Mouse (Mus musculus) CD4-positive helper T cell, adult 2 months (primary cell): ENCODE data around the gene Zmynd15.
"Not testable (repeated sequence)": the region's sequence is repeated elsewhere in the genome, so short reads cannot be mapped to it uniquely, and the experiment has no call there.

Experiments
- DNase-seq: peaks from one replicate; pipeline ENCODE4 v3.0.0-alpha.2; 2012; ENCODE audit warnings: low read depth, missing footprints, low spot score

Zmynd15 gene

DNA sequence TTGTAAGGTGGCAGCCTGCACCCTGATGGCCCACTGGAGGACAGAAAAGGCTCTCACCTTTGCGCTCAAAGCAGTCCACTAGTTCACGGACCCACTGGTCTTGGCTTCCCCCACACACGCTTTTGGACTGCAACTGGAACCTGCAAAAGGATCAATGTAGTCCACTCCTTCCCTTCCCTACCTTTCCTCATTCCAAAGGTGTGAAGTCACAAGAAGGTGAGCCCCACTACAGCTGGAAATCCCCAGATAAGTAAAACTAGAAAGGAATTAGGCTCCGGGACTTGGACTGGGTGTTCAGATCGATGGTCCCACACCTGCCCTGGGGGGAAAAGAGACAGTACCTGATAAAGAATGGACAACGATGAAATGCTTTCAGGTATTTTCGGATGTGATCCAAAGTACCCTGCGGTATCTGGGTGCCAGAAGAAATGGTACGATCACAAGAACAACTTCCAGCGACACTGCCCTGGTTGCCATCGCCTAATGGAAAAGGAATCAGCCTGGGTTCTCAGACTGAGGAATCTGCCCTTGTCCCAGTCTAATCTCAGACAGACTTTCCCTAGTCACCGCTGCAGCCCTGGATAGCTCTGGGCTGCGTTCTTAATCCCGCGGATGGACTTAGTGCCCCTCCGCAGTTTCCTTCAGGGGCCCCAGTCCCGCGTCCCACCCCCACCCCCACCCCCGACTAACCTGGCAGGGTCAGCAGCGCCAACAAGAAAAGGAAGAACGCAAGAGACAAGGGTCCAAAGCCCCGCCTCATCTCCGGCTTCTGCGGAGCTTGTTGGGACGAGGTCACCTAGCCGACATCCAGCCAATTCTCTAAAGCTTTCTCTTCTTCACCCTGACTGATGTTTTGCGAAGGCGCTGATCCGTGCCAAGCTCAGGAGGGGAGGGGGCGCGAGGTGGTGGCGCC, at the start of gene Zmynd15:
Zmynd15 (plus strand) TSS at position 746 of the 913 bp plus-strand sequence.
- no peak for DNase-seq

DNA sequence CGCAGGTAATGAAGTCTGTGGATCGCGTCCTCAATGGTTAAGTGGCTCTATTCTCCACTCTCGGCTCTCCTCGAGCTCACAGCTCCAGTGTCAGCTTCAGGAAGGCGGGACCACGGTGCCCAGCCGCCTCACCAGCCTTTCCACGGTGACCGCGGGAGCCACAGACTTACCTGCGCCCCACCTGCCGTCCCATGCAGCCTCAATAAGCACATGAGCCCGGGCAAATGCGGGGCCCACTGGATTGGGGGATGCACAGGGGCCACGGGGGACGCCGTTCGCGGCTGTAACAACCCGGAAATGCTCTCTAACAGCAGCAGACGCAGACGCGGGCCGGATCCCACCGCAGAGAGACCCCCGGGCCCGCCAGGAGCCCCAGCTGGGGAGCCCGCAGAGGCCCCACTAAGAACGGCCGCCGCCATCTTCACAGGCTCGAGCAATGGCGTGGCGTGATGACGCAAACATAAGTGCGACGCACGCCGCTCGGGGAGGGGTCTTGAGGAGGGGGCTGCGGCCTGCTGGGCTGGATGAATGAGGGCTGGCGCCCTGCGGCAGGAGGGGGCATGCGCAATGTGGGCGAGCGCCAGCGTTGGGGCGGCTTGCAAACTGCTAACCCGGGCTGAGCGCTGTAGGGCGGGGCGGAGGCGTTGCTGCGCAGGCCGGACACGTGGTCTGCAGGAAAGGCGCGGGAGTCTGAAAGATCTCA, 49.5 kb upstream of the Zmynd15 start, which contains the start of gene Pelp1:
Pelp1 (minus strand) TSS at position 438 of the 703 bp plus-strand sequence.
- DNase-seq: peak; percentile 91

DNA sequence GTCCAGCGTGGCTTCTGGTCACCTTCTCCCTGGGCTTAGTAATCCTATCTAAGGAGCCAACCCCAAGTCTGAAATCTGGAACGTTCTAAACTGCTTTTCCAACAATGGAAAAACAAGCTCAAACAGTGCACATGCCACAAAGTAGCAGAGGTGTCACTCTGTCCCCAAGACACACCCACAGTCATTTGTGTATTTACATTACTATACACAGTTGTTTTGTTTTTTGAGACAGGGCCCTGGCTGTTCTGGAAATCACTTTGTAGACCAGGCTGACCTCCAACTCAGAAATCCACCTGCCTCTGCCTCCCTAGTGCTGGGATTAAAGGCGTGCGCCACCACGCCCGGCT, 49.0 kb upstream of the Zmynd15 start:
- no peak for DNase-seq

DNA sequence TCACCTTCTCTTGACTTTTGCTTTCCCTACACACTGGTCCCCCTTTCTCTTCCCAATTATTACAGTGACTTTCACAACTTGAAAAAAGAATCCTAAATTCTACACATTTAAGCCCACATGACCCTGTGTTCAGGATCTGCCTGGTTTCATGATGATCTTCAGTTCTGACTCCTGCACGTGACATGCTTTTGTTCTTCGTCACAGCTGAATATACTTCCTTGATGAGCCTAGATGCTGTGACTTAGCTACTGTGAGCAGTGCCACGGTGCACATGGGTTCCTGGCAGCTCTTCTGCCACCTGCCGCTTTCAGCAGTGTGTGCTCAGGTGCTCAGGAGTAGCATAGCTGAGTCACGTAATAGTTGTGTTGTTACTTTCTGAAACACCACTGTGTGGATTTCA, 46.6 kb upstream of the Zmynd15 start:
- DNase-seq: no peak

DNA sequence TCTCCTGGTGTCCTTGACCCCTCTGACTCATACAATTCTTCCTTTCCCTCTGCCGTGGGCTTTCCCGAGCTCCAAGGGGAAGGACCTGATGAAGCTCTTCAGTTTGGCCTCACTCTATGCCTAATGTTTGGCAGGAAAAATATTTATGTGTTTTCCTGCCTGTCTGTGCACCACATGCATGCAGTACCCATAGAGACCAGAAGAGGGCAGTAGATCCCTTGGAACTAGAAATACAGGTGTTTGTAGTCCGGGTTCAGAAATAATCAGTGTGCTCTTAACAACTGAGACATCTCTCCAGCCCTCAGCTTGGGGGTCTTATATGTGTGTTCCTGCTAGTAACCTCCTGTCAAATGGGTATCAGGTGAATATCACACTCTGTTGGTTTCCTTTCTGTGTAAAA, 45.3 kb upstream of the Zmynd15 start:
- DNase-seq: peak; percentile 77

DNA sequence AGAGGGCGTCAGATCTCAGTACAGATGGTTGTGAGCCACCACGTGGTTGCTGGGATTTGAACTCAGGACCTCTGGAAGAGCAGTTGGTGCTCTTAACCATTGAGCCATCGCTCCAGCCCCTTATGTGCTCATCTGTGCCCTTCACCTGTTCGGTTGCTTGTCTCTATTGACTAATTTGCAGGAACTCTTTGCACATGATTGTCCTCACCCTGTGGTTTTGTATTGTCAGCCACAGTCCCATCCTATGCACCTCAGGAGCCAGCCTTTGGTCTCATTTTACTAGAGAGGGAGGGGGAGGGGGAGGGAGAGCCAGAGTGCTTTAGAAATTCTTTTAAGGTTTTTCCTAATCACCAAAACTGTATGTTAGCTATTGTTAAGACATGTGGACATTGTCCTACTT, 41.0 kb upstream of the Zmynd15 start:
- no peak for DNase-seq

DNA sequence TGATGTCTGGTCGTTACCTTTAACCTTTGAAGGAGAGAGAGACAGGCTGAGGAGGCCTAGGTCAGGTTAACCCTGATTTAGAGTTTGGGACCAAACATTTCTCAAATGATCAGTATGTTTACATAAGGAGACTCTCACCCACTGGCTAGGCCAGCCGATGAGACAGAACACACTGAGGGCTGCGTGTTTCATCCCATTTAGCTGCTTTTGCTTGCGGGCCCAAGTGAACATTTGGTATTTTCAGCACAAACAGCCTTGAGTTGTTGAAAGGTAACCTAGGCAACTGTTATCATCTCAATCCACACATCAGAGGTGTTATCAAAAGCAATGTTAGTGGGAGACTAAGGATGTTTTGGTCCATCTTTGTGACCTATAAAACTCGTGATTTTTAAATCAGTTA, 39.7 kb upstream of the Zmynd15 start:
- no peak for DNase-seq

DNA sequence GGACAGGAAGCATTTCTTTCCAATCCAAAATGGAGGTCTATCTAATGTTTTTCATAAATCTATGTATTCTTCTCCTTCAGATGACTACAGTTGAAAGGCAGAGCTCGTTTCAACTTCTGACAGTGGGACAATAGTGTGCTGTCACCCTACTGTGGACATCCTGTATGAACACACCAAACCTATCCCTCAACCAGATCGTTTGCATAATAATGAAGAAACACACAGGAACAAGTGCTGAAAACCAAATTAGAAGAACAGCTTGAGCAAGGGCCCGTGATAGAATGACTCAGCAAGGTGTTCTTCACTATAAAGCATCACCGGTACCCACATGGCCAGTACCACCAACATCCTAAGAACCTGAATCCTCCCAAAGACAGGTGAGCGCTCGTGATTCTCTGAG, 32.6 kb upstream of the Zmynd15 start:
- not testable (repeated sequence) for DNase-seq

DNA sequence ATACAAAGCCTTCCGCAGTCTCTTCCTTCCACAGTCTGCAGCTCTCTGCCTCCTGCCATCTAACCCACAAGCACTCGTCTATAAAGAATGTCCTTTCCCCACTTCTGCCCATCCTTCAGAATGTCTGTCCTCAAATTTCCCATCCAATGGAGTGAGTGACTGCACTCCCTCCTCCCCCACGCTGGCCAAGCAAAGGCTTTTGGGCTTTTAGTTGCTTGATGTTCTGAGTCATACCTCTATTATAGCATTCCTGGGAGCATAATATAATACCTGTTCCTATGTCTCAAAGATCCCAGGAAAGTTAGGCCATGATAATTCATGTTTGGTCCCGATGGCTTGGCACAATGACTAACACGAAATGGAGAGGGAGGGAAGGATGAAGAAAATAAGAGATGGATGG, 27.7 kb upstream of the Zmynd15 start:
- DNase-seq: no peak

DNA sequence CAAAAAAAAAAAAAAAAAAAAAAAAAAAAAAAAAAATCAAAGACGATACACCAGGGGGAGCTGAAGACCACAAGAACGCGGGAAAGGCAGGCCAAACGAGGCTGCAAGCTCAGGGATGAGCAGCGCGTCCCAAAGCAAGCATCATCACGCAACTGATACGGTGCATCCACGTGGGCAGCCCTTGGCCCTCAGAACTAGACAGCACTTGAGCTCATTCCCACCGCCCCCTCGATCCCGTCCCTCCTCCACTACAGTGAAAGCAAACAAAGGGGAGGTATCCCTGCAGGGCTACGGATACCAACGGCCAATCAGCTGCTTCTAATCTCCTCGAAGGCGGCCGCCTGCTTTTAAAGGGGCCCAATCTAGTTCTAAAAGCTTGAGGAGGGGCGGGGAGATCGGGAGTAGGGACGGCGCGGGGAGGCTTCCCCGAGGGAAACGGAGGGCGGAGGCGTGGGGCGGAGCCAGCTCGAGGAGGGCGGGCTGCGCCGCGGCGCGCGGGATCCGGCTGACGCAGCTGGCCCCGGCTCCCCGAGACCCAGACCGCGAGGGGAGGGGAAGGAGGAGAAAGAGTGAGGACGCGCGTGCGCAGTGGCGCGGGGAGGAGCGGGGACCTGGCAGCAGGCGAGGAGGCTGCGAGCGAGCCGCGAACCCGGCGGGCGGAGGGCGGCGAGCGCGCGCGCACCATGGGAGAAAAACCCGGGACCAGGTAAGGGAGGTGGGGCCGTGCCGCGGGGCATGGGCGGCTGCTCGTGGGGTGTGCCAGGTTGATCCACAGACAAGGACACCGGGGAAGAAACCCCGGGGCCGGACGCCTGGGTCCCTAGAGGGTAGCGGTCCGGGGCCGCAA, 27.0 kb upstream of the Zmynd15 start, which contains the start of gene Arrb2:
Arrb2 (plus strand) TSS at position 588 of the 847 bp plus-strand sequence.
- DNase-seq: peak; percentile 98

DNA sequence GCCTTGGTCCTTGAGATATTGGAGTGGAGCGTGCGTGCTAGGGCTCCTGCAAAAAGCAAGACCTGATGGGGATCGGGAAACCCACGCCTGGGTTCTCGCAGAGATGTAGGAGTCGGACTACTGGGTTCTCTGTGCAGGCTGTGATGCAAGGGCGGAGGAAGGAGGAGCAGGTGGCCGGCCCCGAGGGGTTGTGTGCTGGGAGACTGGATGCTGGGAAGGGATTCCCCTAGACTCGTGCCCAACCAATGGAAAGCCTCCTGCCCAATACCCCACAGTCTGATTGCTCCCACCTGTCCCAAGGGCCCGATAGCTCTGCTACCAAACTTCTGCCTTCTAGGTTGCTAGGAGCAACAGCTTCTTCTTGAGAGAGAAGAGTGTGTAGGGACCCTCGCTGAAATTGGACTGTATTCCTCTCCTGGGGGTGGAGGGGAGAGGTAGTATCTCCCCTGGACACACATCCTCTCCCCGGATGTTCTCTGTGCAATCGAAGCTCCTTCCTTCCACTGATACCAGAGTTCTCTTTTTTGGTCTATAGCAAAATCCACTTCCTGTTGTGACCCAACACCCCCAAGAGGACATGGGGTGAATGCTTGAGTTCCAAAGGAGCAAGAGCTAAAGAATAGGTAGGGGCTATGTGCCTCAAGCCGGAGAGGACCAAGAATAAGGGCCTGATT, 26.2 kb upstream of the Zmynd15 start:
- no peak for DNase-seq

DNA sequence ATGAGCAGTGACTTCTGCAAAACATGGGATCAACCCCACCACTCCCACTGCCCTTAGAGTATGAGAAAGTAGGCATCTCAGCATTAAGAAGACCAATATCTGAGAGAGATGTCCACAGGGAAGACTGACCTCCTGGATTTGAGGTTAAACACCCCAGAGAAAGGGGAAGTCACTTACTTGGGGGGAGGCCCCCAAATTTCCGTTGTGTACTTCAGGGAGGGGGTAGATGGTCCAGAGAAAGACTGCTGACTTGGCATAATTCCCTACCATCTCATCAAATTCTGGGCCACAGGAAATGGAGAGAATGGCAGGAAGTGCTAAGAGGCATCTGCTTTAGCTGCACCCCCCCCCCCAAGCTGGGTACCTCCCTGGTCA, 25.7 kb upstream of the Zmynd15 start:
- peak; percentile 57 for DNase-seq

DNA sequence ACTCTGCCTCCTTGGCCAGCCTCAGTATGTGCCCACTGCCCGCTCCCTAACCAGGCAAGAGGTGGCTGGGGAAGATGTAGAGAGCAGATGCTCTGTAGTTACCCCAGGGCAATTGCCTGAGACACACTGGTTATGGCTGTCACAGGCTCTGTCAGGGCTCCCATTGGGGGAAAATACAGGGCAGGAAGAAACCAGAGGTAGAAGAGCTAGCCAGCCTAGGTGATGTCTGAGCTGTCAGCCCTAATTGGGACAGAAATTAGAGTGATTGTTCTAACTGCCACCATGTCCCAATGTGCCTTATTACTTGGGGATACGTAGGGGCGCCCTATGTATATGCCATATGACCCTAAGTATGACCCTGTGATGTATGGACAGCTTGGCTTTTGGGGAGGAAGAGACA, 25.3 kb upstream of the Zmynd15 start:
- peak; percentile 52 for DNase-seq

DNA sequence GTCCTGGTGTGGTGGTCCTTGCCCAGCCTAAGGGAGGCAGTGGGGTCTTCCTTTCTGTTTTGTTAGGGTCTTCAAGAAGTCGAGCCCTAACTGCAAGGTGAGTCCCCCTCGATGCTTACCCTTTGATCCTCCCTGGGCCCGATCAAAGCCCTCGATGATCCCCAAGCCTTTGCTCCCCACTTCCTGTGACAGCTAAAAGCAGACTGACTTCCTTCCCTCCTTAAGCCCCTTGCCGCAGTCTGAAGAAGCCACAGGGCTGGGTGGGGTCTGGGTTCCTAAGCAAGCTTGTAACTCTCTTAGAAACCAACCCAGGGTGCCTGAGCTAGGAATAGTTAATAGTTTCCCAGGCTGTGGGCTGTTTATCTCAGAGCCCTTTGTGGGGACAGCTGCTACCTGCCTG, 23.8 kb upstream of the Zmynd15 start:
- DNase-seq: peak; percentile 73

DNA sequence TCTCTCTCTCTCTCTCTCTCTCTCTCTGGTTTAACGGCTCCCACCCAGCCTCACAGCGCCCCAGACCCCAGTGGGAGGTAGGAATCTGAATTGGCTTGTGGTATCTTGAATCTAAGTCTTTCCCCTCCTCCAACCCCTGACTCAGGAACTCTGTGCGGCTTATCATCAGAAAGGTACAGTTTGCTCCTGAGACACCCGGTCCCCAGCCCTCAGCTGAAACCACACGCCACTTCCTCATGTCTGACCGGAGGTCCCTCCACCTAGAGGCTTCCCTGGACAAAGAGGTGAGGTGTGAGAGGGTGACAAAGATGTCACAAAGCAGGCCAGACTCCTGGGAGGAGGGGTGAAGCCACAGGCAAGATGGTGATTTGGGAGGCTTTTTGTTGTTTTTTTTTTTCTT, 21.8 kb upstream of the Zmynd15 start:
- peak; percentile 46 for DNase-seq

DNA sequence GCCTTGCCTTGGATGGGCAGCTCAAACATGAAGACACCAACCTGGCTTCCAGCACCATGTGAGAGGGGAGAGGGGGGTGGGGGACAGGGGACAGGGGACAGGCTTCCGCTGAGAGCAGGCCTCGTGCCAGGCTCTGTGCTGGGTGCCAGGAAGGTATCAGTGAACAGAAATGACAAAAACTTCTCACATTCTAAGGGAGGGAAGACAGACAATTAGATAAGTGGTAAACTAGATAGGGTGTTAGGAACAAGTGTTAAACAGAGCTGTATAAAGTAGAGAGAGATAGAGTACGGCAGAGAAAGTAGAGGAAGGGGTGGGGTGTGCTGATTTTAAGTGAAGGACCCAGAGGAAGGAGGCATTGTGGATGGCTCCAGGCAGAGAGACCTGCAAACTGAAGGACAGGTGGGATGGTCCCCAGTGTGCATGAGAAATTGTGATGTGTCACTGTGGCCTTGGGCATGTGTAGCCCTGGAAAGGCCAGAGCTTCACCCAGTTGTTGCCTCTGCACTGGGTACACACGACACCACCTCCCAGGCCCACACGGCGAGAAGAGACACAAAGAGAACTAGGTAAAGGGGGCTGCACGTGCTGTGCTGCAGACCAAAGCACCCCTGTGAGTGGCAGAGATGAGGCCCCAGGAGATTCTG, 20.4 kb upstream of the Zmynd15 start:
- DNase-seq: no peak

DNA sequence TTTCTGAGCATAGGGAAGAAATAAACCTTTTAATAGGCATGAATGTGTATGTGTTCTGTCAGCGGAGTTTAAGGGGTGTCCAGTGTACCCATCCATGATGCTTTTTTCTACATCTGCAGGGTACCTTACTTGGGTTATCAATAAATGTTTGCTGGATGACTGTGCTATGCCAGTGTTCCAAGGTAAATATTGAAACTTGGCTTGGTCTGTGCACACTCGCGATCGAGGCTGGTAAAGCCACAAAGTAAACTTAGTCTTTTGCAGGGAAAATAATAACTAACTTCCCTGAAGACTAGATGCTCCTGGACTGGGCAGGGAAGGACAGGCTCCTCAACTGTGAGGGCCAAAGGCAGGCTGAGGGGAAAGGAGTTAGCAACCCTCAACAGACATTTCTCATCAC, 18.6 kb upstream of the Zmynd15 start:
- DNase-seq: no peak

DNA sequence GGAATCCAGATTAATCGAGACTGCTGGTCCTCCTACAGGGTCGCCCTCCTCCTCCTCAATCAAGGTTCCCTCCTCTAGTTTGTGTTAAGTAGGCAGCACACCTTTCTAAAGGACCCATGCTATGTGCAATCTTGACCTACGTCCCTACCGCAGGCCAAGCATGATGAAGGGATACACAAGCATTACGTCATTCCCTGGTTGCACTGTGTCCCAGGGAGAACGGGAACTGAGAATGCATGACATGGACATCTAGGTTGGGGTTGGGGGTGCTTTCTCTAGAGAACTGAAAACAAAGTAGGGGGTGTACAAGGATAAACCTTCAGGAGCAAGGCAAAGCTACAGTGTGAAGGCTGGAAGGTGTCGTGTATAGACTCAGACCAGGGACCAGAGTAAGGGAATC, 17.4 kb upstream of the Zmynd15 start:
- no peak for DNase-seq

DNA sequence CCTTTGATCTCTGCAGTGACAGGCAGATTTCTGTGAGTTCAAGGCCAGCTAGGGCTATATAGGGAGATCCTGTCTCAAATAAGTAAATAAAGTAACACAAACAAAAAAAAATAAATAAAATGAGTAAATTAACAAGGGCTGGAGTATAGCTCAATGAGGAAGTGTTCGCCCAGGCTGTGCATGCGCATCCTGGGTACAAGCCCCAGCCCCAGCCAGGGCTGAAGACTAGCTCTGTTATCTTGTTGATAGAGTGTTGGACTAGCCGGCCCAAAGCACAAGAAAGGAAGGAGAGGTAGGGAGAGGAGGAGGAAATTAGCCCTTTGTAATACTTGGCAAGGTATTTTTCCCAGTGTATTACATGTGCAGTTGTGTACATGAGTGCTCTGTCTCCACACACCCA, 15.3 kb upstream of the Zmynd15 start:
- DNase-seq: no peak

DNA sequence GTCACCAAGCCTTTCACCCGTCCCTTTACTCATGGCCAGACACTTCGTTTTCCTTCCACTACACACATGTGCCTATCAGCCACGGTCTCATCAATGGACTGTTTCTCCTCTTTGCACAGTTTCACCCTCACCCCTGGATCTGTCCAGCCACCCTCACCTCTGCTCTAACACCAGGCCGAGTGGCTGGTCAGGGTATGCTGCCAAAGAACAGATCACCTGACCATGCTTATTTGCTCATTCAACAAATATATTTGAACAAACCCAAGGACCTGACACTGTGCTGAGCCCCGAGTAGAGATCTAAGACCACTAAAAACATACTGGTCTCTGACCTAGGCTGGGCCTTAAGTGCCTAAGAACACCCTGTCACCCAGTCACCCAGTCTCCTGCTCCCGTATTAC, 14.6 kb upstream of the Zmynd15 start:
- DNase-seq: no peak

DNA sequence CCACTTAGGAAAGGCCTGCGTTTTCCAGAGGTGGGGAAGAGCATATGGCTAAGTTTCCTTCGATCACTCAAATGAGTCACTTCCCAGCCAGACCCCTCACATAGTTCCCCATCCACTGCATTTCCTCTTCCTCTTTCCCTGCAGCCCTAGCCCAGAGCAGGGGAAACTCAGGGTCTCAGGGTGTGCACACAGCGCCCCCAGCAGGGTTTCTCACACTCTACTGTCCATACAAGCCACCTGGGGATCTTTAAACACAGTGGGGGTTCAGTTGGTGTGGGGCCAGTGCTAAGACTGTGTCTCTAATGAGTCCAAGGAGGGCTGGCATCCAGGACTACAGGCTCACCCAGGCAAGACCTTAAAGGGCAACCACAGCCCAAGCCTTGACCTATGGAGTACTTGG, 12.5 kb upstream of the Zmynd15 start:
- no peak for DNase-seq
